Mouse (Mus musculus) G1E (cell line): Measurements from ENCODE around the gene Mrpl21. TPM values are rescaled to one million over a fixed set of nuclear protein-coding genes. Genes with fewer than 3 reads are reported as not detected.

Experiments used
- ATAC-seq: 2 replicates; pipeline ENCODE4 v1.8.0; 2016; ENCODE audit warnings: mild to moderate bottlenecking; ENCODE audit not compliant: insufficient number of reproducible peaks, poor library complexity, low FRiP score, severe bottlenecking; ENCODE audit errors: extremely low read depth
- DNase-seq: peaks from one replicate; pipeline ENCODE4 v3.0.0; 2012; ENCODE audit warnings: low spot score
- H3K27me3 ChIP-seq: 2 replicates; pipeline ENCODE4 v1.6.1; 2012; ENCODE audit warnings: mild to moderate bottlenecking, low read length, inconsistent platforms; ENCODE audit not compliant: insufficient read depth
- H3K36me3 ChIP-seq: replicated peaks from 2 replicates; pipeline ENCODE3; 2012; ENCODE audit warnings: mild to moderate bottlenecking, inconsistent platforms
- H3K4me1 ChIP-seq: 2 replicates; pipeline ENCODE4 v1.6.1; 2012; ENCODE audit warnings: low read depth, low read length, inconsistent platforms, mixed read lengths; ENCODE audit not compliant: insufficient read depth
- H3K4me3 ChIP-seq: 2 replicates; pipeline ENCODE4 v1.5.1; 2012; ENCODE audit warnings: low read depth, mild to moderate bottlenecking, inconsistent platforms, low read length, moderate library complexity, mixed read lengths
- H3K9me3 ChIP-seq: replicated peaks from 2 replicates; pipeline ENCODE4 v1.6.1; 2012; ENCODE audit warnings: inconsistent platforms
- CTCF ChIP-seq: IDR thresholded peaks from 2 replicates; pipeline ENCODE4 v1.5.1; 2012; ENCODE audit warnings: low read depth, low read length, inconsistent platforms, mixed read lengths
- GATA1 ChIP-seq: IDR thresholded peaks from 2 replicates; pipeline ENCODE4 v1.6.1; 2012; ENCODE audit warnings: borderline replicate concordance, low read length, inconsistent platforms, mixed read lengths
- GATA2 ChIP-seq: IDR thresholded peaks from 2 replicates; pipeline ENCODE4 v1.6.1; 2012; ENCODE audit warnings: low read depth, low read length, inconsistent platforms, borderline replicate concordance
- POLR2AphosphoS5 ChIP-seq: IDR thresholded peaks from 2 replicates; pipeline ENCODE4 v1.6.1; 2012; ENCODE audit warnings: low read depth, low read length, inconsistent platforms; ENCODE audit not compliant: insufficient replicate concordance
- TAL1 ChIP-seq: conservative IDR thresholded peaks from 2 replicates; pipeline ENCODE4 v1.6.1; 2012; ENCODE audit warnings: low read depth, low read length, inconsistent platforms, mixed read lengths
- polyA plus RNA-seq: library from polyadenylated mRNA; stranded (reverse); fragments of >175 nt; gene quantifications from 2 replicates; pipeline ENCODE4 v1.2.3, GENCODE M21; 2012
- total RNA-seq, 2 experiments: library from RNA; stranded (forward) in 1 of 2; stranded (reverse) in 1 of 2; fragments of 200-1000 nt in 1 of 2; fragments of >200 nt in 1 of 2; fragmentation: Nextera tagmentation in 1 of 2; gene quantifications; 2 replicates each; pipeline ENCODE4 v1.2.3; 2014 to 2017

Mrpl21 gene
- total and polyA plus RNA-seq, 3 experiments = 27.4 to 92.9 (median 57.3) TPM

DNA sequence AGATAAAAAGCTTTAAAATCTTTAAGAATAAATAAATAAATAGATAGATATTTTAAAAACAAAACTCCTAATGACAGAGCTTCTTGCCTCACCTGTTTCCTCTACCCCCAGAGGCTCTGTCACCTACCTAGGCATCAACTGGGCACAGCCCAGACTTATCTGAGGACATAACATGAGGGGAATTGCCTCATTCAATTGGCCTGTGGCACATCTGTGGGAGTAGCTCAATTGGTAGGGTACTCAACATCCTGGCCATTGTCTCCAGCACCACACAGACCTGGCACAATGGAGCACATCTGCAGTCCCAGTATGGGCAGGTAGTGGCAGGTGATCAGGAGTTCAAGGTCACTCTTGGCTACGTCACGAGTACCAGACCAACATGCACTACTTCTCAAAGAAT lies 36.6 kb downstream of the Mrpl21 start:
- ATAC-seq (no peak), DNase-seq (no peak)
- Histone ChIP-seq H3K4me3 (no peak overlapping the region), H3K4me1 (peaks cover 53% of the 10 kb centered on the region), H3K36me3 (no peaks in the 10 kb centered on the region), H3K9me3 (no peaks in the 10 kb centered on the region), H3K27me3 (peaks cover 7% of the 10 kb centered on the region; the same call in 1 of the 2 replicates)
- TF ChIP-seq POLR2AphosphoS5 = no peak
- TF ChIP-seq CTCF = no peak
- no peak for TF ChIP-seq GATA2
- TF ChIP-seq GATA1 = no peak
- no peak for TF ChIP-seq TAL1

DNA sequence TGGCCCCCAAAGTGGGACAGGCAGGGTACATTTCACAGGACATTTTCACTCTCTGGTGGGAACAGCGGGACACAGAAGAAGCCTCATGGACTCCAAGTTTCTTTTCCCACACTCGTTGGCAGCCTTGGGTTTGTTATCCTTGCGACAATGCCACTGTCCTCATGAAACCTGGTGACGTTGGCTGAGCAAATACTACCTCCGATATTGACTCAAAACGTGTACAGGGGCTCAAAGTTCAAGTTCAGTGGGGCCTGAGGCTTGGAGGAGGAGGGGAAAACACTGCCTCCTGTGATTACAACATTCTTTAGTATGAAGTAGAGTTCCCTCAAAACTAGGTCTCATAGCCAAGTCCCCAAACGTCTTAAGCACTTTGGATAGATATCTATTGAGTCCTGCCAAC lies 37.4 kb downstream of the Mrpl21 start:
- DNase-seq (no peak), ATAC-seq (no peak)
- Histone ChIP-seq H3K9me3 (no peaks in the 10 kb centered on the region), H3K4me3 (no peak overlapping the region), H3K4me1 (peaks cover 60% of the 10 kb centered on the region), H3K36me3 (no peaks in the 10 kb centered on the region), H3K27me3 (peaks cover 4% of the 10 kb centered on the region; the same call in 1 of the 2 replicates)
- TF ChIP-seq CTCF = no peak

GRCm38 (mm10) chr19:3320801-3321200 lies 38.1 kb downstream of the Mrpl21 start:
- Histone ChIP-seq H3K36me3 (no peaks in the 10 kb centered on the region), H3K4me3 (no peak overlapping the region), H3K27me3 (peaks cover 4% of the 10 kb centered on the region; the same call in 1 of the 2 replicates), H3K4me1 (peaks cover 63% of the 10 kb centered on the region), H3K9me3 (no peaks in the 10 kb centered on the region)
- peak; percentile 53; the same call in 1 of the 2 replicates for TF ChIP-seq CTCF
- no peak for TF ChIP-seq POLR2AphosphoS5
- no peak for TF ChIP-seq GATA1
- no peak for TF ChIP-seq GATA2
- DNase-seq = no peak
- ATAC-seq = no peak

GRCm38 (mm10) chr19:3321617-3322016 lies 38.9 kb downstream of the Mrpl21 start:
- no peaks in the 10 kb centered on the region for H3K36me3 ChIP-seq
- peak overlapping the region; percentile 82 for H3K4me3 ChIP-seq
- TF ChIP-seq CTCF (no peak), GATA2 (no peak), GATA1 (no peak), TAL1 (no peak), POLR2AphosphoS5 (no peak)
- peaks cover 2% of the 10 kb centered on the region; the same call in 1 of the 2 replicates for H3K27me3 ChIP-seq
- ATAC-seq (peak; percentile 65), DNase-seq (peak; percentile 87)
- peaks cover 71% of the 10 kb centered on the region for H3K4me1 ChIP-seq
- H3K9me3 ChIP-seq = no peaks in the 10 kb centered on the region

DNA sequence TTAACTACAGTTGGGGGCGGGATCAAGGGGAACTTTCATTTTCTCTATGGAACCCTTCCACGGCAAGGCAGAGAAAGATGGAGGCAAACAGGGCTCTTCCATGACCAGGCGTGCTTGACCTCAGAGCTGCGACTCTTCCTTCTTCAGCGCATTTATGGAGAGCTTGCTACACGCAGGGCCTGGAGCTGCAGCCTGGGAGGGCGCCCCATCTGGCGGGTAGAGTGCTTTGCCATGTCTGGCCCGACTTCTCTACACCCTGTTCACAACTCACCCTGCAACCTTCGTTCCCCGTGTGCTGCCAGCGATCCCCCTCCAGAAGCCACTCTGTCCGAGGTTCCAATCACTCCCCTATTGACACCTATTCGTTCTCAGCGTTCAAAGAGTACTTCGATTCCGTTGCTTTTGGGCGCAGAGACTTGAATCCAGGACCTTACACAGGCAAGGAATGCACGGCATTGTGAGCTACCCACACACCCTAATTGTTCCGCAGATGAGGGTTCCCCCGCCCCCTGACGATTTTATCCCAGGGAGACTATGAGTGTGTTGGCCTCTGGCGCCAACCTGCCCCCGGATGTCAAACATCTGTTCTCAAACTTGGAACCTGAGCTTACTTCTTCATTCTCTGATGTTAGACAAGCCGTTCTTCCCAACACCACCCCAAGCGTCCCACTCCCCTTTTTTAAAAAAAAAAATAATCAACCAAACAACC lies 39.7 kb downstream of the Mrpl21 start, which contains the start of gene Cpt1a:
TSS of gene Cpt1a (plus strand) at position 74 of the 709 bp plus-strand sequence.
- H3K27me3 ChIP-seq = peaks cover 2% of the 10 kb centered on the region; the same call in 1 of the 2 replicates
- peak; percentile 53 for DNase-seq
- H3K4me3 ChIP-seq = peak within 1 kb of the TSS; percentile 82
- no peaks in the 10 kb centered on the region for H3K36me3 ChIP-seq
- H3K4me1 ChIP-seq = peaks cover 76% of the 10 kb centered on the region
- ATAC-seq = peak; percentile 22; the same call in 1 of the 2 replicates
- TF ChIP-seq TAL1 (no peak), CTCF (peak; percentile 35)
- H3K9me3 ChIP-seq = no peaks in the 10 kb centered on the region

- peaks cover 81% of the 10 kb centered on the region for H3K4me1 ChIP-seq
- ATAC-seq = peak; percentile 18; the same call in 1 of the 2 replicates
- DNase-seq = peak; percentile 86
Measured at GRCm38 (mm10) chr19:3323201-3323621, 40.5 kb downstream of the Mrpl21 start.

DNA sequence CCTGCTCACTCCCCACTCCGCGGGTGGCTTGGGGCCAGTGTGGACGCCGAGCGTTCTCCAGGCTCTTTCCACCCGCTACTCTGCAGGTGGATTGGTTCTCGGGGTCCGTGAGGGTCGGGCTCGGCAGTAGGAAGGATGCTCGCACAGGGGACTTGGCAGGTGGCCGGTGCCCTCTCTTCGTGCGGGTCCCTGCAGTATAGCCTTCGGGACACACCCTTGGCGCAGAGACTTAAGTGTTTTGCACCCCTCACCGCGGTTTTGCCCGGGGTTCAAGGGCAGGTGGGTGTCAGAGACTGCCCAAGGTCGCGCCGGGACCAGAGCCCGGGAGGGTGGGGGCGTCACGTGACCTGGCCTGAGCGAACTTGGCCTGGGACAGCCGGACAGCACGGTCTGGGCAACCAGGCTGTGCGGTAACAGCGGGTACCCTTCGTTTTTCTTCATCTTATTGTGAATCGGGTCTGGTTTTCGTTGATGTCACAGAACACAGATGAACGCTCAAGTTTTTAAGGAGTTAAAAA lies 41.1 kb downstream of the Mrpl21 start:
- Histone ChIP-seq H3K4me1 (peaks cover 83% of the 10 kb centered on the region), H3K27me3 (peaks cover 2% of the 10 kb centered on the region; the same call in 1 of the 2 replicates), H3K9me3 (no peaks in the 10 kb centered on the region), H3K36me3 (peaks cover 6% of the 10 kb centered on the region), H3K4me3 (peak overlapping the region; percentile 82)
- DNase-seq (peak; percentile 34), ATAC-seq (no peak)
- TF ChIP-seq POLR2AphosphoS5 (no peak), CTCF (no peak), GATA2 (no peak), TAL1 (no peak), GATA1 (no peak)

More at GRCm38 (mm10) chr19:3323201-3323621, 40.5 kb downstream of the Mrpl21 start:
- H3K36me3 ChIP-seq = peaks cover 2% of the 10 kb centered on the region
- no peak for TF ChIP-seq POLR2AphosphoS5
- TF ChIP-seq CTCF = no peak
- peak overlapping the region; percentile 82 for H3K4me3 ChIP-seq
- no peaks in the 10 kb centered on the region for H3K9me3 ChIP-seq
- H3K27me3 ChIP-seq = peaks cover 2% of the 10 kb centered on the region; the same call in 1 of the 2 replicates
